Mouse (Mus musculus) limb, embryonic 14.5 days (tissue): ENCODE measurements around the gene Pcsk7. TPM values are rescaled to one million over a fixed set of nuclear protein-coding genes. Genes with fewer than 3 reads are reported as not detected.

Experiments
- ATAC-seq: fragments of 200-750 bp; cut with Nextera tagmentation; 2 replicates; pipeline ENCODE4 v1.8.0; 2017; ENCODE audit warnings: low read depth, moderate number of reproducible peaks, moderate TSS enrichment; ENCODE audit not compliant: low FRiP score
- DNase-seq: peaks from one replicate; pipeline ENCODE4 v3.0.0-alpha.2; 2015; ENCODE audit warnings: low spot score
- H3K27ac ChIP-seq: fragments of 300-500 bp; sonication (generic); replicated peaks from 2 replicates; pipeline ENCODE4 v1.5.1; 2014; ENCODE audit warnings: low read depth, mild to moderate bottlenecking, low read length, moderate library complexity, mixed read lengths
- H3K27me3 ChIP-seq: fragments of 300-500 bp; sonication (generic); 2 replicates; pipeline ENCODE4 v1.6.1; 2014; ENCODE audit warnings: low read length, mixed read lengths; ENCODE audit not compliant: control insufficient read depth, insufficient read depth
- H3K36me3 ChIP-seq: fragments of 300-500 bp; sonication (generic); 2 replicates; pipeline ENCODE4 v1.6.1; 2014; ENCODE audit warnings: mild to moderate bottlenecking, low read length, moderate library complexity, mixed read lengths; ENCODE audit not compliant: control insufficient read depth, insufficient read depth
- H3K4me1 ChIP-seq: fragments of 300-500 bp; sonication (generic); 2 replicates; pipeline ENCODE4 v1.6.1; 2014; ENCODE audit warnings: antibody characterized with exemption, low read length, mixed read lengths; ENCODE audit not compliant: control insufficient read depth, insufficient read depth
- H3K4me2 ChIP-seq: fragments of 300-500 bp; sonication (generic); replicated peaks from 2 replicates; pipeline ENCODE4 v1.6.1; 2014; ENCODE audit warnings: low read depth, mild to moderate bottlenecking, low read length, moderate library complexity; ENCODE audit not compliant: severe bottlenecking
- H3K4me3 ChIP-seq: fragments of 300-500 bp; sonication (generic); replicated peaks from 2 replicates; pipeline ENCODE4 v1.5.1; 2014; ENCODE audit warnings: low read length
- H3K9ac ChIP-seq: fragments of 300-500 bp; sonication (generic); 2 replicates; pipeline ENCODE4 v1.6.1; 2014; ENCODE audit warnings: mild to moderate bottlenecking, low read depth, low read length, moderate library complexity; ENCODE audit not compliant: severe bottlenecking
- H3K9me3 ChIP-seq: fragments of 300-500 bp; sonication (generic); 2 replicates; pipeline ENCODE4 v1.6.1; 2016; ENCODE audit warnings: low read length; ENCODE audit not compliant: control insufficient read depth
- POLR2A ChIP-seq: fragments of 200-500 bp; IDR thresholded peaks from 2 replicates; pipeline ENCODE4 v1.8.0; 2012; ENCODE audit warnings: inconsistent platforms, mild to moderate bottlenecking, moderate library complexity, borderline replicate concordance; ENCODE audit not compliant: insufficient read depth, insufficient read length; ENCODE audit errors: extremely low read depth
- WGBS: fragments of 180-500 bp; shearing (Covaris S2); extraction: QIAGEN DNeasy Blood & Tissue Kit; methylation state at CpG from one replicate; pipeline ENCODE4 v1.1.7; 2014; 5-methylcytosine and 5-hydroxymethylcytosine counted together
- microRNA-seq: library from miRNA; unstranded; fragments of <30 nt; microRNA quantifications from one replicate; pipeline ENCODE4, GENCODE M21; 2016
- polyA plus RNA-seq, 2 experiments: library from polyadenylated mRNA; depleted of rRNA in 1 of 2; stranded (reverse) in 1 of 2; unstranded in 1 of 2; fragments of >200 nt; fragmentation: Nextera tagmentation in 1 of 2; extraction: Ambion mirVana in 1 of 2; gene quantifications; 2 replicates each; pipeline versions ENCODE4 v1.2.1 to v1.2.3; 2012 to 2014

Gene Pcsk7
- polyA plus RNA-seq, 2 experiments: 17.3 to 33.3 TPM

GRCm38 (mm10) chr9:45963577-45963976 lies 57.3 kb downstream of the Pcsk7 start:
- Histone ChIP-seq H3K36me3 (peaks cover 76% of the 10 kb centered on the region), H3K27me3 (no peaks in the 10 kb centered on the region)

GRCm38 (mm10) chr9:45976884-45977283 lies 70.6 kb downstream of the Pcsk7 start:
- peaks cover 51% of the 10 kb centered on the region for H3K36me3 ChIP-seq
- TF ChIP-seq POLR2A: no peak
- 90% methylated on average over 2 of the region's 2 CpGs for WGBS
- no peak overlapping the region for H3K9ac ChIP-seq
- no peaks in the 10 kb centered on the region for H3K27me3 ChIP-seq
- ATAC-seq: no peak
- H3K4me2 ChIP-seq: no peak overlapping the region
- H3K27ac ChIP-seq: no peak overlapping the region
- H3K4me3 ChIP-seq: no peak overlapping the region
- H3K9me3 ChIP-seq: no peaks in the 10 kb centered on the region
- H3K4me1 ChIP-seq: peaks cover 3% of the 10 kb centered on the region; the same call in 1 of the 2 replicates
- no peak for DNase-seq

More at GRCm38 (mm10) chr9:45963577-45963976, 57.3 kb downstream of the Pcsk7 start:
- no peaks in the 10 kb centered on the region for H3K9me3 ChIP-seq
- no peak overlapping the region for H3K27ac ChIP-seq
- no peak for ATAC-seq
- no peak for TF ChIP-seq POLR2A
- no peak overlapping the region for H3K4me2 ChIP-seq
- no peak overlapping the region for H3K9ac ChIP-seq
- 93% methylated on average over 6 of the region's 6 CpGs for WGBS
- DNase-seq: no peak
- no peaks in the 10 kb centered on the region for H3K4me1 ChIP-seq
- H3K4me3 ChIP-seq: no peak overlapping the region

Small RNA genes lying within 50 kb of the gene (microRNA-seq; reads per million reads assigned to microRNA genes)
- not detected for gene Mir7087

Other genes starting within 250 kb of the Pcsk7 start
- 33.3 and 40.2 TPM in 2 replicates for gene Cep164, start 77.8 kb upstream of the Pcsk7 start, polyA plus RNA-seq (2012; rRNA removed)
- gene Cep164, start 77.8 kb upstream of the Pcsk7 start, polyA plus RNA-seq (2014; fragmentation: Nextera tagmentation; extraction: Ambion mirVana): 26.2 and 36.9 TPM in 2 replicates
- 37.9 and 49.3 TPM in 2 replicates for gene Bace1, start 67.9 kb upstream of the Pcsk7 start, polyA plus RNA-seq (2012; rRNA removed)
- gene Bace1, start 67.9 kb upstream of the Pcsk7 start, polyA plus RNA-seq (2014; fragmentation: Nextera tagmentation; extraction: Ambion mirVana): 39.0 and 42.3 TPM in 2 replicates
- gene Rnf214, start 414 bp downstream of the Pcsk7 start, polyA plus RNA-seq (2012; rRNA removed): 27.6 and 31.5 TPM in 2 replicates
- gene Rnf214, start 414 bp downstream of the Pcsk7 start, polyA plus RNA-seq (2014; fragmentation: Nextera tagmentation; extraction: Ambion mirVana): 55.7 and 57.0 TPM in 2 replicates
- gene Tagln, start 29.6 kb downstream of the Pcsk7 start, polyA plus RNA-seq (2012; rRNA removed): 27.8 and 29.8 TPM in 2 replicates
- 31.7 and 35.7 TPM in 2 replicates for gene Tagln, start 29.6 kb downstream of the Pcsk7 start, polyA plus RNA-seq (2014; fragmentation: Nextera tagmentation; extraction: Ambion mirVana)
- 121 and 190 TPM in 2 replicates for gene Sidt2, start 48.8 kb downstream of the Pcsk7 start, polyA plus RNA-seq (2012; rRNA removed)
- 56.1 and 58.7 TPM in 2 replicates for gene Sidt2, start 48.8 kb downstream of the Pcsk7 start, polyA plus RNA-seq (2014; fragmentation: Nextera tagmentation; extraction: Ambion mirVana)
- gene Pafah1b2, start 106.2 kb downstream of the Pcsk7 start, polyA plus RNA-seq (2012; rRNA removed): 70.1 and 87.2 TPM in 2 replicates
- gene Pafah1b2, start 106.2 kb downstream of the Pcsk7 start, polyA plus RNA-seq (2014; fragmentation: Nextera tagmentation; extraction: Ambion mirVana): 174 and 175 TPM in 2 replicates
- gene Sik3, start 106.3 kb downstream of the Pcsk7 start, polyA plus RNA-seq (2012; rRNA removed): 23.9 and 26.7 TPM in 2 replicates
- gene Sik3, start 106.3 kb downstream of the Pcsk7 start, polyA plus RNA-seq (2014; fragmentation: Nextera tagmentation; extraction: Ambion mirVana): 13.7 and 15.1 TPM in 2 replicates